Mouse (Mus musculus) embryonic facial prominence, embryonic 14.5 days (tissue): Measurements from ENCODE around the gene Rapsn. TPM values are rescaled to one million over a fixed set of nuclear protein-coding genes. Genes with fewer than 3 reads are reported as not detected.

Source experiments
- ATAC-seq: fragments of 200-750 bp; cut with Nextera tagmentation; 2 replicates; pipeline ENCODE4 v1.8.0; 2017; ENCODE audit warnings: low read depth, moderate number of reproducible peaks, moderate TSS enrichment
- DNase-seq: peaks from one replicate; pipeline ENCODE4 v3.0.0-alpha.2; 2015; ENCODE audit warnings: low spot score
- H3K27ac ChIP-seq: fragments of 300-500 bp; sonication (generic); replicated peaks from 2 replicates; pipeline ENCODE4 v1.5.1; 2014; ENCODE audit warnings: low read depth, mild to moderate bottlenecking, low read length, moderate library complexity
- H3K27me3 ChIP-seq: fragments of 300-500 bp; sonication (generic); replicated peaks from 2 replicates; pipeline ENCODE4 v1.6.1; 2014; ENCODE audit warnings: low read length; ENCODE audit not compliant: control insufficient read depth, insufficient read depth
- H3K36me3 ChIP-seq: fragments of 300-500 bp; sonication (generic); 2 replicates; pipeline ENCODE4 v1.6.1; 2014; ENCODE audit warnings: low read length, mixed read lengths; ENCODE audit not compliant: control insufficient read depth, insufficient read depth
- H3K4me1 ChIP-seq: fragments of 300-500 bp; sonication (generic); 2 replicates; pipeline ENCODE4 v1.6.1; 2014; ENCODE audit warnings: antibody characterized with exemption, low read length; ENCODE audit not compliant: control insufficient read depth, insufficient read depth
- H3K4me2 ChIP-seq: fragments of 300-500 bp; sonication (generic); 2 replicates; pipeline ENCODE4 v1.6.1; 2014; ENCODE audit warnings: low read depth, mild to moderate bottlenecking, low read length, moderate library complexity, mixed read lengths
- H3K4me3 ChIP-seq: fragments of 300-500 bp; sonication (generic); 2 replicates; pipeline ENCODE4 v1.5.1; 2014; ENCODE audit warnings: low read depth, mild to moderate bottlenecking, low read length
- H3K9ac ChIP-seq: fragments of 300-500 bp; sonication (generic); 2 replicates; pipeline ENCODE4 v1.6.1; 2014; ENCODE audit warnings: low read depth, mild to moderate bottlenecking, low read length, moderate library complexity, mixed read lengths
- H3K9me3 ChIP-seq: fragments of 300-500 bp; sonication (generic); 2 replicates; pipeline ENCODE4 v1.6.1; 2016; ENCODE audit warnings: low read length; ENCODE audit not compliant: control insufficient read depth
- WGBS: fragments of 180-500 bp; shearing (Covaris S2); extraction: QIAGEN DNeasy Blood & Tissue Kit; methylation state at CpG from one replicate; pipeline ENCODE4 v1.1.7; 2014; 5-methylcytosine and 5-hydroxymethylcytosine counted together
- polyA plus RNA-seq: library from polyadenylated mRNA; unstranded; fragments of >200 nt; fragmentation: Nextera tagmentation; extraction: Ambion mirVana; gene quantifications from 2 replicates; pipeline ENCODE4 v1.2.1, GENCODE M21; 2014

The Rapsn gene
- polyA plus RNA-seq, 1 experiment from 2014 or later, result 40.5 TPM

DNA sequence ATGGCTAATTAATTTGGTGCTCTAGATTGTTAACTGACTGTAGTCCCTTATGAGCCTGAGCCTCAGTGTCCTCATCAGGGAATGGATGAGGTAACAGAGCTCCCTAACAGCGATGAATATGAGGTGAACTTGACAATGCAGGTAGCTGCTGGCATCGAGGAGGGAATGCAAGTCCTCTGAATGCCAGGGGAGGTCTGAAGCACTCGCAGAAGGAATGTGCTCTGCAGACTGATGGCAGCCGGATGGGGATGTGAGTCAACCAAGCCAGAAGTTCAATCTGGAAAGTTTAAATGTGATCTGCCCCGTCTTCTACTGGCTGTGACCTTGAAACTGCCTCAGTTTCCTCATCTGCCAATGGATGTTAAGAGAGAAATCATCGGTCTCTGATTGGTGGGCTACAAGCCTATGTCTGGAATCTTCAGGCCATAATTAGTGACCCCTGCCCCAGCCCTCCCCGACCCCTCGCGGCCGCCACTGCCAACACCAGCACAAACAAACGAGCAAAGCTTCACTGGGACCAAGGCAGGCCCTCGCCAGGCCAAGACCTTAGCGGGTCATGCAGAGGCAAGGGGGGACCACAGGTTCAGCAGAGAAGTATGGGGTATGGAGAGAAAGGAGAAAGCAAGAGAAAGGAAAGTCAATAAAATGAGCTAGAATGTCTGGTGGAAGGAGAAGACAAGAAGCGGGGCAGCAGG, 34.0 kb downstream of the Rapsn start:
- ATAC-seq, result no peak

DNA sequence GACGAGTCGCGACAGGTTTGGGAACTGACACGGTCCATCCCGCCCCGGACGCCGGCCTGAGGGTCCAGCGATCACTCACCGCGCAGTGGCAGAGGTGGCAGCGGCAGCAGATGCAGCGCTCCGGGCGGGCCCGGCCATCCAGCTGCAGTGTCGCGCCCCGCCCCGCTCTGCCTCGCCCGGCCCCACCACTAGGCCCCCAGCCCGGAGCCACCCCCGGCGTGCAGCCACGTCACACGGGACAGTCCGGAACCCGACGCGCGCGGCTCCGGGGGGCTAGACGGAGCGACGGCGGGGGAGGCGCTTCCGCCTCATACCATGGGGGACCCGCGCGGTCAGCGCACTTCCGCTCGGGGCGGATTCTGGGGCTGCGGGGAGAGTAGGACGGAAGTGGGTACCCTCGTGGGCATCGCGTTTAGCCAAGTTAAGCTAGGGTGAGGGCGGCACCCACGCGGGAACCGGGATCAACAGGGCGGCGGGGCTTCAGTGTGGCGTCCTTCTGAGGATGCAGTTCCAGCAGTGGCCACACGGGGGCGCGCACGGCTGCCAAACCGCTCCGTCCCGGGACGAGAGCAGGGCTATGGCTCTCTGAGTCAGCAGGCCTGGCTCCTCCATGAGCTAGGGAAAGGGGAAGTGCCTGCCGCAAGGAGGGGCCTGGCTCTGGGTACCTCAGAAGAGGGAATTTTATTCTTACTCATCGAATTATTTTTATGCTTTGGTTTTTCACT, 34.8 kb downstream of the Rapsn start, which contains the start of gene Slc39a13:
Gene Slc39a13, minus strand, starts transcription at position 342 of the 725 bp plus-strand sequence.
- no peaks in the 10 kb centered on the region for H3K27me3 ChIP-seq
- H3K36me3 ChIP-seq, result peaks cover 17% of the 10 kb centered on the region; the same call in 1 of the 2 replicates
- no peaks in the 10 kb centered on the region for H3K9me3 ChIP-seq
- peak within 1 kb of the TSS; percentile 78 for H3K9ac ChIP-seq
- peak within 1 kb of the TSS; percentile 70 for H3K4me3 ChIP-seq
- DNase-seq (peak; percentile 98), ATAC-seq (peak; percentile 97)
- H3K4me1 ChIP-seq, result peaks cover 18% of the 10 kb centered on the region
- WGBS, result 0% methylated on average over 25 of the region's 69 CpGs
- H3K4me2 ChIP-seq, result peak within 1 kb of the TSS; percentile 90
- peak within 1 kb of the TSS; percentile 84 for H3K27ac ChIP-seq

More for the DNA sequence above, 34.0 kb downstream of the Rapsn start:
- peak overlapping the region; percentile 78 for H3K9ac ChIP-seq
- H3K4me3 ChIP-seq, result peak overlapping the region; percentile 70
- H3K36me3 ChIP-seq, result peaks cover 21% of the 10 kb centered on the region; the same call in 1 of the 2 replicates
- peak overlapping the region; percentile 84 for H3K27ac ChIP-seq
- peak; percentile 45 for DNase-seq
- no peaks in the 10 kb centered on the region for H3K27me3 ChIP-seq
- H3K4me1 ChIP-seq, result peaks cover 18% of the 10 kb centered on the region
- 4% methylated on average over 14 of the region's 14 CpGs for WGBS
- H3K9me3 ChIP-seq, result no peaks in the 10 kb centered on the region
- H3K4me2 ChIP-seq, result peak overlapping the region; percentile 90

DNA sequence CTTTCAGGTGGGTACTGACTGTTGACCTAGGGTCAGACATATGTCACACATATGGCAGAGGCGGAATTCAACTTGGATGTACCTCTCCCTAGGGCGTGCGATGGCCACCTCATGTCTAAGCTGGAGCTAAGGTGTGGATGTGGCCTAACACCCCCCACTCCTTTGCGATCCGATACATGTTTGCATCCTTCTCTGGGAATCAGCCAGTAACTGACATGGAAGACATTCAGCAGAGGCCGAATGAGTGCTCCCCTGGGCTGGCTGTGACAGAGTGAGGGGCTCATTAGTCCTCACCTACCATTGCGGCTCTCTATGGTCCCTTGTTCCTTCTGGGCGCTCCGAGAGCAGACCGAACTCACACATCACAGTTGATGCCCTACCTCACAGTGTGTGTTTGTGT, 35.6 kb downstream of the Rapsn start:
- ATAC-seq, result no peak
- Histone ChIP-seq H3K4me2 (peak overlapping the region; percentile 90), H3K9me3 (no peaks in the 10 kb centered on the region), H3K4me3 (peak overlapping the region; percentile 70), H3K27me3 (no peaks in the 10 kb centered on the region), H3K36me3 (peaks cover 15% of the 10 kb centered on the region; the same call in 1 of the 2 replicates), H3K27ac (peak overlapping the region; percentile 84), H3K9ac (peak overlapping the region; percentile 78), H3K4me1 (peaks cover 18% of the 10 kb centered on the region)
- WGBS, result 77% methylated on average over 10 of the region's 10 CpGs
- no peak for DNase-seq

- DNase-seq, result no peak
- Histone ChIP-seq H3K9ac (no peak overlapping the region), H3K27ac (no peak overlapping the region), H3K27me3 (no peaks in the 10 kb centered on the region), H3K9me3 (no peaks in the 10 kb centered on the region), H3K36me3 (peaks cover 5% of the 10 kb centered on the region; the same call in 1 of the 2 replicates), H3K4me3 (no peak overlapping the region), H3K4me2 (no peak overlapping the region), H3K4me1 (peaks cover 18% of the 10 kb centered on the region)
- no peak for ATAC-seq
- 39% methylated on average over 1 of the region's 1 CpGs for WGBS
Measured at GRCm38 (mm10) chr2:91072092-91072491, 36.7 kb downstream of the Rapsn start.

DNA sequence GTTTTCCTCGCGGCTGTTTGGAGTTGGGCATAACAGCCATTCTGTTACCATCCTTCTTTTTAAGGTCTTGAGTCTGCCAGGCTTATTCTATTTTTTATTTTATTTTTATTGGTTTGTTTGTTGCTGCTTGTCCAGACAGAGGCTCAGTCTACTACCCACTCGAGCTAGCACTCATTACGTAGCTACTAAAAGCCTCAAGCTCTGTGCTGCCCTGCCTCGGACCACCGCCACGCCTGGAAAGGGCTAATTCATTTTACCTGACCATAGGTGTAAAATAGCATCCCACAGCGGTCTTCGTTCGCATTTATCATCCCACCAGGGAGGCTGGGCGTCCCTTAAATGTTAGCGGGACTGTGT, 42.5 kb downstream of the Rapsn start:
- no peaks in the 10 kb centered on the region for H3K27me3 ChIP-seq
- 0 out of 2 replicates have a peak, but pooled peaks cover 6% of the 10 kb centered on the region for H3K4me1 ChIP-seq
- H3K36me3 ChIP-seq, result no peaks in the 10 kb centered on the region
- peak overlapping the region; percentile 98 for H3K4me2 ChIP-seq
- peak overlapping the region; percentile 76; the same call in 1 of the 2 replicates for H3K9ac ChIP-seq
- DNase-seq (no peak), ATAC-seq (no peak)
- peak overlapping the region; percentile 51 for H3K4me3 ChIP-seq
- 13% methylated on average over 12 of the region's 12 CpGs for WGBS
- H3K9me3 ChIP-seq, result no peaks in the 10 kb centered on the region
- H3K27ac ChIP-seq, result no peak overlapping the region

DNA sequence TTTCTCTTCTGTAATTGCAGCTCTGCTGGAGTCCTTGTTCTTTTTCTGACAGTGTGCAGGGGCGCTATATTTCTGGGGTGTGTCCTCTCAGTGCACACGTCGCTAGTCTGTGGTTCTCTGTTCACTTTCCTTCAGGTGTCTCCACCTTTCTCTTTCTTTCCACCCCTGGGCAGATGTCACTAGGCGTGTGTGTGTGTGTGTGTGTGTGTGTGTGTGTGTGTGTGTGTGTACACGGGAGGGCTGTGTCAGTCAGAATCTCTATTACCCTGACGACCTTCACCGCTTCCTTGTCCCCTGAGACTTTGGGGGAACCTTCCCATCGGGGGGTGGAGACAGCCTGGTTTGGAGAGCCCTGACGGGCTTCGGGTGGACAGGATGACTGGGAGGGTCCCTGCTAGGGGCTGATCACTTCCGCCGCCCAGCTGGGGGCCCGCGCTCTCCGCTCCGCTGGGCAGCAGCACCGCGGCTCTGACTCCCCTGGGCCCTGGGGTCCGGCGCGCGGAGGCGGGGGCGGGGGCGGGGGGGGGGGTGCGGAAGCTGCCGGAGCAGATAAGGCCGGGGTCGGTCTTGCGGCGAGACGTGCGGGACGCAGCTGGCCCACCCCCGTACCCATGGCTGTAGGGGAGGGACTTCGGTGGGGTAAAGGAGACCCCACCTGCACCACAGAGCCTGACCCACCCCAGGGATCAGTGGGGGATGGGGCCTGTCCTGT, 43.0 kb downstream of the Rapsn start:
- WGBS, result 3% methylated on average over 7 of the region's 36 CpGs
- no peaks in the 10 kb centered on the region for H3K9me3 ChIP-seq
- ATAC-seq, result peak; percentile 63

DNA sequence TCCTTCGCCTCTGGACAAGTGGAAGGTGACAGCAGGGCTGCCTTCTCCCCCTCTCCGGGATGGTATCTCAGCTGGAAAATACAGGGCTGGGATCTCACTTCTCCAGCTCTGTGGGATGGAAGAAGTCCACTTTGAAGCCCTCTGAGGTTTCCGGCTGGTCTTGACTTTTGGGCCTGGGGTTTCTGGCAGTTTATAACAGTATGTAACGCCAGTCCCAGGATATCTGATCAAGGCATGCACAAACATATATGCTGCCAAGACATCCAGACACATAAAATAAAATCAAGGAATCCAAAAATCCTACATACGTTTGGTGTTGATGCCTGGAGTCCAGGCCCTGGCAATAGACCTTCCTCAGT, 43.6 kb downstream of the Rapsn start:
- Histone ChIP-seq H3K9ac (peak overlapping the region; percentile 76), H3K27me3 (no peaks in the 10 kb centered on the region), H3K36me3 (no peaks in the 10 kb centered on the region), H3K4me2 (peak overlapping the region; percentile 98), H3K4me3 (peak overlapping the region; percentile 51), H3K4me1 (0 out of 2 replicates have a peak, but pooled peaks cover 6% of the 10 kb centered on the region), H3K27ac (no peak overlapping the region), H3K9me3 (no peaks in the 10 kb centered on the region)
- DNase-seq (no peak), ATAC-seq (no peak; the same call in 1 of the 2 replicates)
- 21% methylated on average over 5 of the region's 5 CpGs for WGBS

More for the DNA sequence above, 43.0 kb downstream of the Rapsn start:
- Histone ChIP-seq H3K4me1 (0 out of 2 replicates have a peak, but pooled peaks cover 6% of the 10 kb centered on the region), H3K27me3 (no peaks in the 10 kb centered on the region), H3K36me3 (no peaks in the 10 kb centered on the region), H3K9ac (peak overlapping the region; percentile 76), H3K4me2 (peak overlapping the region; percentile 98), H3K27ac (no peak overlapping the region), H3K4me3 (peak overlapping the region; percentile 51)
- peak; percentile 42 for DNase-seq

- Histone ChIP-seq H3K9me3 (no peaks in the 10 kb centered on the region), H3K4me2 (no peak overlapping the region), H3K36me3 (no peaks in the 10 kb centered on the region), H3K9ac (no peak overlapping the region), H3K27me3 (no peaks in the 10 kb centered on the region), H3K27ac (no peak overlapping the region), H3K4me1 (0 out of 2 replicates have a peak, but pooled peaks cover 6% of the 10 kb centered on the region), H3K4me3 (no peak overlapping the region)
- ATAC-seq (no peak), DNase-seq (no peak)
- 83% methylated on average over 8 of the region's 8 CpGs for WGBS
Measured at GRCm38 (mm10) chr2:91080784-91081513, 45.5 kb downstream of the Rapsn start.
